Mouse (Mus musculus) stomach, embryonic 16.5 days (tissue): ENCODE data around the gene Rhoa. TPM values are rescaled to one million over a fixed set of nuclear protein-coding genes. Genes with fewer than 3 reads are reported as not detected.
"Not testable (repeated sequence)": the region's sequence is repeated elsewhere in the genome, so short reads cannot be mapped to it uniquely, and the experiment has no call there.

Experiments used
- ATAC-seq: fragments of 200-750 bp; cut with Nextera tagmentation; 2 replicates; pipeline ENCODE4 v1.8.0; 2017; ENCODE audit warnings: moderate number of reproducible peaks, moderate TSS enrichment; ENCODE audit not compliant: insufficient read depth, low FRiP score
- H3K27ac ChIP-seq: fragments of 300-500 bp; sonication (generic); 2 replicates; pipeline ENCODE4 v1.5.1; 2014; ENCODE audit warnings: low read length
- H3K27me3 ChIP-seq: fragments of 300-500 bp; sonication (generic); 2 replicates; pipeline ENCODE4 v1.6.1; 2014; ENCODE audit warnings: low read length, control low read depth, mixed read lengths; ENCODE audit not compliant: control insufficient read depth, insufficient read depth
- H3K36me3 ChIP-seq: fragments of 300-500 bp; sonication (generic); 2 replicates; pipeline ENCODE4 v1.6.1; 2014; ENCODE audit warnings: low read length; ENCODE audit not compliant: control insufficient read depth, insufficient read depth
- H3K4me1 ChIP-seq: fragments of 300-500 bp; sonication (generic); 2 replicates; pipeline ENCODE4 v1.6.1; 2014; ENCODE audit warnings: low read length, control low read depth, mixed read lengths; ENCODE audit not compliant: control insufficient read depth, insufficient read depth
- H3K4me2 ChIP-seq: fragments of 300-500 bp; sonication (generic); 2 replicates; pipeline ENCODE4 v1.6.1; 2014; ENCODE audit warnings: low read depth, low read length, mixed read lengths
- H3K4me3 ChIP-seq: fragments of 300-500 bp; sonication (generic); replicated peaks from 2 replicates; pipeline ENCODE4 v1.5.1; 2014; ENCODE audit warnings: mild to moderate bottlenecking, low read length
- H3K9ac ChIP-seq: fragments of 300-500 bp; sonication (generic); 2 replicates; pipeline ENCODE4 v1.6.1; 2014; ENCODE audit warnings: low read length
- H3K9me3 ChIP-seq: fragments of 300-500 bp; sonication (generic); replicated peaks from 2 replicates; pipeline ENCODE4 v1.6.1; 2016; ENCODE audit warnings: low read length, control low read depth; ENCODE audit not compliant: control insufficient read depth
- WGBS: fragments of 180-500 bp; shearing (Covaris S2); extraction: QIAGEN DNeasy Blood & Tissue Kit; methylation state at CpG from one replicate; pipeline ENCODE4 v1.1.7; 2014; 5-methylcytosine and 5-hydroxymethylcytosine counted together
- polyA plus RNA-seq: library from polyadenylated mRNA; unstranded; fragments of >200 nt; fragmentation: Nextera tagmentation; extraction: Ambion mirVana; gene quantifications from 2 replicates; pipeline ENCODE4 v1.2.1, GENCODE M21; 2015

The Rhoa gene
- polyA plus RNA-seq, 1 experiment from 2014 or later = 493 TPM

DNA sequence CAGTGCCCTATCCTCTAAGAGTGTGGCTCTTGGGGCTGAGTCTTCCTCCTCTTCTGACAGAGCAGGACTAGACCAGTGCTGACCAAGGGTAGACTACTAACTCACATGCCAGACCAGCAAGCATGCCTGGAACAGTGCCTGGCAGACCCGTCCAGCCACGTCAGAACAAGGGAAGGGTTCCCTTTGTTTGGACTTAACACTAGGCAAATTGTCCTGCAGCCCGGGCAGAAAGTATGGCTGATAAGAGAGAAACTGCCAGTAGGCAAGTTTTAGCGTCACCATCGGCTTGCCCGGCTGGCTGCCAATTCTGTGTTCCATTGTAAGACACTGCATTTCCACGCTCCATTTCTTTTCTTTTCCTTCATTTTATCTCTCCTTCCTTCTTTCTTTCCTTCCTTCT is 38.2 kb upstream of the Rhoa start:
- Histone ChIP-seq H3K27ac (peak overlapping the region; percentile 71), H3K9ac (no peak overlapping the region), H3K4me2 (no peak overlapping the region), H3K9me3 (no peaks in the 10 kb centered on the region), H3K4me3 (no peak overlapping the region), H3K36me3 (no peaks in the 10 kb centered on the region), H3K27me3 (no peaks in the 10 kb centered on the region), H3K4me1 (peaks cover 21% of the 10 kb centered on the region)
- WGBS = 54% methylated on average over 7 of the region's 7 CpGs
- ATAC-seq = no peak

DNA sequence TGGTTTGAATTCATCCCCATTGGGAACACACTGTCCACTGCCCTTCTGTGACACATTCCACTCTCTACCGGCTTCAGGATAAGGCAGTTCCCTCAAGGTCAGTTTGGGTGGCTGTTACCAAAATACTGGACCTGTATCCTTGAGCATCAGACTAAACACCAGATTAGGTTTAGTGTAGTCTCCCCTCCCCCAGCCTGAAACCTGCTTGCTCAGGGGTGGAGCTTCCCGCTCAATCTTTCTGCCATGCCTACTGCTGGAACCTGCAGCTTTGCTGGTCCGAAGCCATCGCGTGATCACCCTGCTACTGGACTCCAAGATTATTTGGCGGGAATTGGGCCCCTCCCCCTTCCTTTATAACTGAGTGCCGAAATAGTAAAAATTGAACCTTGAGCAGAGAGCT is 37.2 kb upstream of the Rhoa start:
- peak overlapping the region; percentile 71 for H3K27ac ChIP-seq
- H3K4me3 ChIP-seq = not testable (repeated sequence)
- peaks cover 20% of the 10 kb centered on the region for H3K4me1 ChIP-seq

DNA sequence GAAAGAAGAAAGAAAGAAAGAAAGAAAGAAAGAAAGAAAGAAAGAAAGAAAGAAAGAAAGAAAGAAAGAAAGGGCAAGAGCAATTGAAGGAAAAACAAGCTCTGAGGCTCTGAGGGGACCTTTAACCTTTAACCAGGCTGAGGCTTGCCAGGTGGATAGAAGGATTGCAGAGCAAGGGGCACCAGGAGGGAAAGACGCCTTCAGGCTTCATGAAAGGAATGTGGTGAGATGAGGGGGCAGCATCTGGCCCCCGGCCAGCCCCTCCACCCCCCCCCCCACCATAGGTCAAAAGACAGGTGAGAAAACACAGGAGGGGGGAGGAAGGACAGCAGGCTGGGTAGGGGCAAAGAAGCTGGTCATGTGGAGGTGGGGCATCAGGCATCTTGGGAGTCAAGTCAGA is 34.0 kb upstream of the Rhoa start:
- Histone ChIP-seq H3K4me1 (peaks cover 11% of the 10 kb centered on the region; the same call in 1 of the 2 replicates), H3K36me3 (no peaks in the 10 kb centered on the region), H3K9ac (no peak overlapping the region), H3K4me2 (no peak overlapping the region), H3K9me3 (no peaks in the 10 kb centered on the region), H3K27ac (no peak overlapping the region), H3K27me3 (no peaks in the 10 kb centered on the region), H3K4me3 (no peak overlapping the region)
- WGBS = 31% methylated on average over 2 of the region's 2 CpGs
- 0 out of 2 replicates have a peak, but pooled peaks have one; percentile 5 for ATAC-seq

More for the DNA sequence above, 37.2 kb upstream of the Rhoa start:
- not testable (repeated sequence) for H3K9me3 ChIP-seq, ATAC-seq, H3K9ac ChIP-seq, H3K36me3 ChIP-seq, H3K4me2 ChIP-seq, H3K27me3 ChIP-seq
- 82% methylated on average over 6 of the region's 7 CpGs for WGBS

DNA sequence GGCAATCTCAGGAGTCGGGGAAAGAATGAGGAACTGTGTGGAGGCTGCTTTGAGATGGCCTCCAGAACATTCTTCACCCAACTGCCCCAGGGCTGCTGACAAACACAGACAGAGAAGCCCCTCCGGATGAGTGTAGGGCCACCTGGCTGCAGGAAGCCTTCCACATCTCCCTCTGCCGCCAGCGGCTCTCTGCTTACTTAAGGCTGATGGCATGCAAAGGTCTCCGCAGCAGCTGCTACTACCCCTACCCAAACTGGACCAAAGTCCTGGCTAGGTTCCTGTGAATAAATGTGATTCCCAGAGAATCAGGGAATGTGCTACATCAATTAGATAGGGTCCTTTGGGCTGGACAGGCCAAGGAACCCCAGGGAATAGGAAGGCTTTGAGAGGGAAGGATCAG is 33.2 kb upstream of the Rhoa start:
- H3K27ac ChIP-seq = peak overlapping the region; percentile 3; the same call in 1 of the 2 replicates
- no peak overlapping the region for H3K9ac ChIP-seq
- 38% methylated on average over 5 of the region's 5 CpGs for WGBS
- H3K36me3 ChIP-seq = no peaks in the 10 kb centered on the region
- H3K9me3 ChIP-seq = no peaks in the 10 kb centered on the region
- no peaks in the 10 kb centered on the region for H3K27me3 ChIP-seq
- ATAC-seq = 0 out of 2 replicates have a peak, but pooled peaks have one; percentile 5
- H3K4me3 ChIP-seq = no peak overlapping the region
- H3K4me2 ChIP-seq = no peak overlapping the region
- H3K4me1 ChIP-seq = peaks cover 11% of the 10 kb centered on the region; the same call in 1 of the 2 replicates

DNA sequence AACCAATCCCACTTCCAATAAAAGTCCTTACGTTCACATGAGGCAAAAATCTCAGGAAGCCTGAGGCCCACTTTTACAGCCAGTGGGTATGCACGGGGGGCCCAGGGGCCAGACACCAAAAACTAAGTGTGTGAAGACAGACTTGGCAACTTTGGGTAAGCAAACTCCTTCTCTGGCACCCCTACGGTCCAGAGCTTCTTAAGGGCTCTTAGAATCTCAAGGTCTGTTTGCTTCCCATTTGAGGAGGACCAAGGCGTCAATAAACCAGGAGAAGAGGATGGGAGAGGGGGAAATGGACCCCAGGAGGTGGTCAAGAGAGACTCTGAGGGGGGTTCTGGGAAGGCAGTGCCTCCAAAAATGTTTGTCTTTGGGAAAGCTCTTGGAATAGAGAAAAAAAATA is 32.4 kb upstream of the Rhoa start:
- WGBS = 77% methylated on average over 4 of the region's 4 CpGs

DNA sequence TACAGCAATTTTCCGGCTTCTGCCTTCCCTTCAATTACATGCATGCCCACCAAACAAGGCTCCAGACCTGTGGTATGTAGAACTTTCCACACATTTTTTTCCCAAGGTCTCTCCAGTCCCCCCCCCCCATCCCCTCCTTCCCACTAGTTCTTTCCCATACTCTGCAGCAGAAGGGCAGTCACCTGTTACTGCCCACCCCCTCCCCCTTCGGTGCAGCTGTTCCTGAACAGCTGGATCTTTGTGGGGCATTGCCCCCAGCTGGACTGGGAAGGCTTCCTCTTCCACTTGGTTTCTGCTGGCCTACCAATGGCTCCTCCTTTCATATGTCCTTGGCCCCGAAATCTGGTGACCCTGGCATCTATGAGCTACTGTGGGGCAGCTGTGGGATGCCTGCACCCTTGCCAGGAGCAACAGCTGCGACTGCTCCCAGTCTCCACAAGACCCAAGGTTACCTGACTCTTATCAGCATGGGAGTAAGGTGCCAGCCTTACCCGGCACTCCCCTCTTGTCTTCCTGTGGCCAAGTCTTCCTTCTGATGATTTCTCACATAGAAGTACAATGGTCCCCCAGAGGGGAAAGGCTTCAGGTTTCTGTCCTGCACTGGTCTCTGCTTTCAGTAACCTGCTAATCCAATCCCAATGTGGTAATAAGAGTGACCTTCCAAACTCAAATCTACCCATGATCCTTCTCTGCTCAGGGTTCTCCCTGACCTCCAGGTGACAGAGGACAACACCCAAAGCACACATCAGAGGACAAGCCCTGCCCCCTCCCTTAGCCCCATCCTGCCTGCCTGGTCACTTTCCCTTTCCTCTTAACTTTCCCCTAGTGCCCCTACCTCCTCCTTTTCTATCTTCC is 31.2 kb upstream of the Rhoa start:
- no peak overlapping the region for H3K9ac ChIP-seq
- WGBS = 68% methylated on average over 5 of the region's 5 CpGs
- no peaks in the 10 kb centered on the region for H3K9me3 ChIP-seq
- H3K27me3 ChIP-seq = no peaks in the 10 kb centered on the region
- H3K4me2 ChIP-seq = no peak overlapping the region
- no peak overlapping the region; the same call in 1 of the 2 replicates for H3K27ac ChIP-seq
- ATAC-seq = peak; percentile 65
- H3K36me3 ChIP-seq = no peaks in the 10 kb centered on the region
- peaks cover 11% of the 10 kb centered on the region; the same call in 1 of the 2 replicates for H3K4me1 ChIP-seq
- no peak overlapping the region for H3K4me3 ChIP-seq

More for the DNA sequence above, 32.4 kb upstream of the Rhoa start:
- Histone ChIP-seq H3K27me3 (no peaks in the 10 kb centered on the region), H3K4me1 (peaks cover 11% of the 10 kb centered on the region; the same call in 1 of the 2 replicates), H3K9me3 (no peaks in the 10 kb centered on the region), H3K27ac (no peak overlapping the region), H3K36me3 (no peaks in the 10 kb centered on the region), H3K4me2 (no peak overlapping the region), H3K9ac (no peak overlapping the region), H3K4me3 (no peak overlapping the region)
- no peak for ATAC-seq

DNA sequence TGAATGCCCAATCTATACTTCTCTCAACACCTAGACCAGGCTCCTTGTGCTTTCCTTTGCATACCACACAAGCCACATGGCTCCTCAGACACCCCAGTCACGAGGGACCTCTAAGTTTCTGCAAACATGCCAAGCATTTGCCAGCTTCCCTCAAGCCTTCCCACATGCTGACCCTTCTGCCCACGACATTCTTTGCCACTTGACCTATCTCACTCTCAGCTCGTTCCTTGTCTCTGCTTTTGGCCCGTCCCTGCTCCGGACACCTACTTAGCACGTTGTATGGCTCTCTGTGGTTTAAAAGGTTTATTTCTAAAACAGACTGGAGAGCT is 30.6 kb upstream of the Rhoa start:
- WGBS = 45% methylated on average over 6 of the region's 6 CpGs
- no peak overlapping the region for H3K4me3 ChIP-seq
- peaks cover 14% of the 10 kb centered on the region; the same call in 1 of the 2 replicates for H3K4me1 ChIP-seq
- no peaks in the 10 kb centered on the region for H3K27me3 ChIP-seq
- no peaks in the 10 kb centered on the region for H3K36me3 ChIP-seq
- no peak overlapping the region for H3K9ac ChIP-seq
- H3K27ac ChIP-seq = no peak overlapping the region; the same call in 1 of the 2 replicates
- H3K9me3 ChIP-seq = no peaks in the 10 kb centered on the region
- ATAC-seq = no peak
- H3K4me2 ChIP-seq = no peak overlapping the region

DNA sequence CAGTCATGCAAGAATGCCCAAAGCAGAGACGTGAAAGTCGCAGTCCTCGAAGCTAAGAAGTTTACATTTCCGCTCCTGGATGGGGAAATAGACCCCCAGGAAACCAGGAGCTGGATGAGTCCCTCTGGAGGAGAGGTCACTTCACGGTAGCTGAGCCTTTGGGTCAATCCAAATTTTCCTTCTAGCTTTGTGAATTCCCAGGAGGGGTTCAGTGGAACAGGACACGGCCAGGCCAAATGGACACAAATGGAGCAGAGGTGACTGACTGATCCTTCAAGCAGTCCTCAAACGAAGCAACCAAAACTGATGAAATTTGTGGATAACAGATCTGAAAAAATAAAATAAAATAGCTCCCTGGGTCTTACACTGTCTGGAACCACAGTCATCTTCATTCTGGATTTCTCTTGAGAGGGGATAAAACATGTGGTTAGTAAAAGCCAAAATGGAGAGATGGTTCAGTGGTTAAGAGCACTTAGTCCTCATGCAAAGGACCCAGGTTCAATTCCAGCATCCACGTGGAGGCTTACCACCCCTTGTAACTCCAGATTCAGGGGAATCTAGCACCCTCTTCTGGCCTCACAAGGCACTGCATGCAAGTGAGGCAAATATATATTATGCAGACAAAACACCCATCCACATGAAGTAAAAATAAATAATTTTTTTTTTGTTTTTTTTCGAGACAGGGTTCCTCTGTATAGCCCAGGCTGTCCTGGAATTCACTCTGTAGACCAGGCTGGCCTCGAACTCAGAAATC is 27.1 kb upstream of the Rhoa start:
- no peaks in the 10 kb centered on the region for H3K9me3 ChIP-seq
- ATAC-seq = no peak
- 67% methylated on average over 10 of the region's 10 CpGs for WGBS
- no peak overlapping the region for H3K9ac ChIP-seq
- no peaks in the 10 kb centered on the region for H3K27me3 ChIP-seq
- 0 out of 2 replicates have a peak, but pooled peaks cover 5% of the 10 kb centered on the region for H3K4me1 ChIP-seq
- H3K27ac ChIP-seq = no peak overlapping the region
- no peak overlapping the region for H3K4me2 ChIP-seq
- no peak overlapping the region for H3K4me3 ChIP-seq
- no peaks in the 10 kb centered on the region for H3K36me3 ChIP-seq
